Mouse (Mus musculus) MEL (cell line): Measurements from ENCODE around the gene Susd5.

Source experiments
- CHD2 ChIP-seq: IDR thresholded peaks from 2 replicates; pipeline ENCODE4 v1.6.1; 2011; ENCODE audit warnings: low read length, improper control_type of control experiment
- CTCF ChIP-seq, 3 experiments: IDR thresholded peaks in 2 of 3; conservative IDR thresholded peaks in 1 of 3; 2 replicates each; pipeline ENCODE4 v1.5.1; 2011 to 2012; ENCODE audit warnings: low read length in 3 of 3, low read depth in 2 of 3, mild to moderate bottlenecking in 2 of 3, improper control_type of control experiment in 1 of 3, inconsistent platforms in 1 of 3, mixed read lengths in 1 of 3, moderate library complexity in 1 of 3; ENCODE audit not compliant: control insufficient read depth in 1 of 3, insufficient read depth in 1 of 3, poor library complexity in 1 of 3, severe bottlenecking in 1 of 3
- EP300 ChIP-seq, 2 experiments: IDR thresholded peaks; 2 replicates each; pipeline ENCODE4 v1.6.1; 2011; ENCODE audit warnings: improper control_type of control experiment in 2 of 2, low read length in 2 of 2, low read depth in 1 of 2, mild to moderate bottlenecking in 1 of 2
- MAX ChIP-seq: IDR thresholded peaks from 2 replicates; pipeline ENCODE4 v1.6.1; 2011; ENCODE audit warnings: low read length, improper control_type of control experiment
- MXI1 ChIP-seq: IDR thresholded peaks from 2 replicates; pipeline ENCODE4 v1.6.1; 2011; ENCODE audit warnings: mild to moderate bottlenecking, low read depth, low read length, improper control_type of control experiment
- MYC ChIP-seq: IDR thresholded peaks from 2 replicates; pipeline ENCODE4 v1.6.1; 2011; ENCODE audit warnings: low read depth, mild to moderate bottlenecking, low read length, improper control_type of control experiment, moderate library complexity
- NRF1 ChIP-seq: IDR thresholded peaks from 2 replicates; pipeline ENCODE4 v1.6.1; 2014; ENCODE audit warnings: low read depth, mild to moderate bottlenecking, inconsistent platforms, low read length, improper control_type of control experiment, moderate library complexity; ENCODE audit not compliant: poor library complexity, insufficient read depth, severe bottlenecking
- POLR2A ChIP-seq, 2 experiments: IDR thresholded peaks; 2 replicates each; pipeline ENCODE4 v1.6.1; 2011 to 2012; ENCODE audit warnings: low read length in 2 of 2, mild to moderate bottlenecking in 2 of 2, control low read depth in 1 of 2, improper control_type of control experiment in 1 of 2, low read depth in 1 of 2, moderate library complexity in 1 of 2; ENCODE audit not compliant: control insufficient read depth in 1 of 2, insufficient read depth in 1 of 2, poor library complexity in 1 of 2
- POLR2AphosphoS2 ChIP-seq: IDR thresholded peaks from 2 replicates; pipeline ENCODE4 v1.6.1; 2011; ENCODE audit warnings: low read length, improper control_type of control experiment
- TCF12 ChIP-seq: IDR thresholded peaks from 2 replicates; pipeline ENCODE4 v1.6.1; 2014; ENCODE audit warnings: low read depth, mild to moderate bottlenecking, inconsistent platforms, low read length, improper control_type of control experiment, moderate library complexity
- USF2 ChIP-seq, 2 experiments: IDR thresholded peaks; 2 replicates each; pipeline ENCODE4 v1.6.1; 2011 to 2012; ENCODE audit warnings: improper control_type of control experiment in 2 of 2, low read length in 2 of 2, borderline replicate concordance in 1 of 2, inconsistent platforms in 1 of 2, low read depth in 1 of 2, mild to moderate bottlenecking in 1 of 2; ENCODE audit not compliant: insufficient read depth in 1 of 2

GRCm38 (mm10) chr9:114112226-114112625 is 55.3 kb downstream of the Susd5 start:
- TF ChIP-seq CHD2 = no peak
- TF ChIP-seq CTCF (IDR thresholded peaks at IDR 0.05 in 2 of 3, conservative IDR thresholded peaks at IDR 0.05 in 1 of 3; ENCODE audit: control insufficient read depth in 1 of 3, insufficient read depth in 1 of 3, low read depth in 2 of 3, low read length in 3 of 3, poor library complexity in 1 of 3, severe bottlenecking in 1 of 3) = no peak
- no peak for TF ChIP-seq POLR2A (IDR thresholded peaks at IDR 0.05; ENCODE audit: control insufficient read depth in 1 of 2, insufficient read depth in 1 of 2, low read depth in 1 of 2, low read length in 2 of 2, poor library complexity in 1 of 2)
- TF ChIP-seq MXI1 = no peak
- TF ChIP-seq POLR2AphosphoS2 = no peak
- no peak for TF ChIP-seq EP300 (IDR thresholded peaks at IDR 0.05; ENCODE audit: low read depth in 1 of 2, low read length in 2 of 2)
- TF ChIP-seq USF2 (IDR thresholded peaks at IDR 0.05; ENCODE audit: borderline replicate concordance in 1 of 2, insufficient read depth in 1 of 2, low read depth in 1 of 2, low read length in 2 of 2) = no peak
- TF ChIP-seq NRF1 = no peak
- TF ChIP-seq MYC = no peak
- no peak for TF ChIP-seq TCF12
- no peak for TF ChIP-seq MAX
